Mouse (Mus musculus) common myeloid progenitor, adult 5-6 weeks (primary cell): Measurements from ENCODE around the gene Nacad. TPM values are rescaled to one million over a fixed set of nuclear protein-coding genes. Genes with fewer than 3 reads are reported as not detected.

Source experiments
- ATAC-seq: replicated peaks from 2 replicates; pipeline ENCODE4 v1.8.0; 2016; ENCODE audit warnings: low read depth, mild to moderate bottlenecking, moderate TSS enrichment, inconsistent platforms; ENCODE audit not compliant: poor library complexity, severe bottlenecking
- total RNA-seq: library from RNA; stranded (forward); fragments of 200-1000, 187-1606 nt; gene quantifications from 2 replicates; pipeline ENCODE4 v1.2.3, GENCODE M21; 2017

Nacad gene
- total RNA-seq, 1 experiment from 2014 or later, result not detected

DNA sequence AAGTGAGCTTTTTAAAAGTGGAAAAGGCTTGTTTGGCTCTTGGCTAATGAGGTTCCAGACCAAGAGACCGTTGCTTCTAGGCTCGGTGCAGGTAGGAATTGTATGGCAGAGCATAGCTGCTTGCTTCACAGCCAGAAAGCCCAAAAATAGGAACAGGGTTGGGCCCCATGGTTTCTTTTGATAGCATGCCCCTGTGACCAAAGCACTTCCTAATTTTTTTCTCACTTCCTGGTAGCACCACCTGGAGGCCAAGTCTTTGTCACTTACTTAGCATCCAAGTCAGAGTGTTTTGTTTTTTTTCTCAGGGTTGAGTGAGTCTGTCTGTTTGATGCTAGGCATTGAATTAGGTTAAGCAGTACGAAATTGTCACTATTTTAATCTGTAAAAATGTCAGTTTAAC lies 19.2 kb downstream of the Nacad start:
- ATAC-seq, result peak; percentile 84

DNA sequence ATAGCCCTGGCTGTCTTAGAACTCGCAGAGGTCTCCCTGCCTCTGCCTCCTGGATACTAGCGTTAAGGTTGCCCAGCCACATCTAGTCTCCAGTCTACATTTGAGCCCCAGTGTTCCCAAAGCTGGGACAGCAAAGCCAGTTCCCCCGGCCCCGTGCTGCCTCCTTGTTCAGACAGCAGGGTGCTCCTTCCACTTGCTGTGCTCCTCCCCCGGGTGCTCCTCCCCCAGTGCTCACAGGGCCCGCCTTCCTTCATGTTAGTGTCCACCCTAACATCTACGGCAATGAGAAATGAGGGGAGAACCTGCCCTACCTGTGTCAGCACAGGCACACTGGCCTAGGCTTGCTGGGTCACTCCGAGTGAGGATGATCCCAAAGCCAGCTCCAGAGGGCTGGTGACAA lies 20.1 kb downstream of the Nacad start:
- no peak for ATAC-seq

DNA sequence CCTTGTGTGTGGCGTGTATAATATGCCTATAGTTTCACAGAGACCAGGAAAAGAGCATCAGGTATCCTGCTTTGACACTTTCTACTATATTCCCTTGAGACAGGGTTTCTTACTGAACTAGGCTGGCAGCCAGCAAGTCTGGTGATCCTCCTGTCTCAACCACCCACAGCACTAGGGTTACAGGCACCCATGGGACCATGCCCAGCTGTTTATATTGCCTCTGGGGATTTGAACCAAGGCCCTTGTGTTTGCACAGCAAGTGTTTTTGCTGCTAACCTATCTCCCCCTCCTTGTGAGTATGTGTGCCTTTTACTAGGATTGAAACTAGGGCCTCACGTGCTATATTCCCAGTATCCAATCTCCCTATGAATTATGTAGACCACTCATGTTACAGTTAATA lies 24.3 kb downstream of the Nacad start:
- no peak for ATAC-seq

DNA sequence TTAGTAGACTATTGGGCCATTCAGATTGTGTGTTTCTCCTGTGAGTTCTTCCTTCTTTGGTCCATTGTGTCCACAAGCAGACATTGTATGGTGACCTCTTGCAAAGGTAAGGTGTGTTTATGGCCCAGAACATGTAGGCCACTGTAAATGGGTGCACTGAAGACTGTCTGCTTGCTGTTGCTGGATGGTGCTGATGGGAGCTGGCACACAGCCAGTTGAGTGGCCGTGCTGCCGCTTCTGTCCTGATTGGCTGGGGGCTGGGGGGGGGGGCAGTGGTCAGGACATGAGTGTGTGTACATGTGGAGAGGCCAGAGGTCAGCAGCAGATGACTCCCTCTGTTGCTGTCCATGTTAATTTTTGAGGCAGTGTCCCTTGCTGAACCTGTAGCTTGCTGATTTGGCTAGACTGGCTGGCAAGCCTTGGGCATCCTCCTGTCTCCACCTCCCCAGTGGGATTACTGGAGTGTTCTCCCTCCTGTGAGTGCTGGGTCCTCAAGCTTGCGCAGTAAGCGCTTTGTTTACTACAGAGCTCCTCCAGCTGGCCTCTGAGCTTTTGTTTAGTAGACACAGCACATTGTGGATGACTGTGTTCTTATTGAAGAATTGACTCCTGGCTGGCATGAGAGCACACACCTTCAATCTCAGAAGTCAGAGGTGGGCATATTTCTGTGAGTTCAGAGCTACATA lies 25.6 kb downstream of the Nacad start:
- ATAC-seq, result no peak

DNA sequence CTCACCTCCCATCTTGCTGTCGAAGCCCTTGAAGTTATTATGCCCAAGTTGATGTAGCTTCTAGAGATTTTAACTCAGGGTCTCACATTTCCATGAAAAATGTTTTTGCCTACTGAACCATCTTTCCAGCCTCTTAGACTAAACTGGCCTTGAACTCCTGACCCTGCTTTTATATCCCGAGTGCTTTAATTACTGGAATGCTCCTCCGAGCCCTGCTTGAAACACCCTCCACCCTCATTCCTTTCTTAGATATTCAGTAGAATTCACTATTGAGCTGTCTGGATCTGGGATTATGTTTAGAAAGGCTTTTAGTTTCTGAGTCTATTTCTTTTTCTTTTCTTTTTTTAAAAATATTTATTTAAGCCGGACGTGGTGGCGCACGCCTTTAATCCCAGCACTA lies 26.5 kb downstream of the Nacad start:
- ATAC-seq, result no peak

DNA sequence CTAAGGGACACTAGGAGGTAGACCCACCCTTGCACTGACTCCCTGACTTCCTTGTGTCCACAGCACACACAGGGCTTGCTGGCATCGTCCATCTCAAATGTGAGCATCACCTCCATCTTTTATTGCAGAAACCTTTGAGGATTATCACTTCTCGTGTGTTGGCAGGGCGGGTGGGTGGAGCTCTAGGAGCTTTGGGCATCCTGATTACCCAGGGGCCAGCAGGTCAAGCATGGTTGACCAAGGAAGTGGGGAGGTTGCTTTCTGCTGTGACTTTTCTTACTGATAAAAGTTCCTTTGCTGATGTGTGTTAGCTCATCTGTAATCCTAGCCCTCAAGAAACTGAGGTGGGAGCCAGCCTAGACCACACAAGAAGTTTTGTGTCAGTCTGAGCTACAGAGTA lies 29.7 kb downstream of the Nacad start:
- ATAC-seq, result no peak

DNA sequence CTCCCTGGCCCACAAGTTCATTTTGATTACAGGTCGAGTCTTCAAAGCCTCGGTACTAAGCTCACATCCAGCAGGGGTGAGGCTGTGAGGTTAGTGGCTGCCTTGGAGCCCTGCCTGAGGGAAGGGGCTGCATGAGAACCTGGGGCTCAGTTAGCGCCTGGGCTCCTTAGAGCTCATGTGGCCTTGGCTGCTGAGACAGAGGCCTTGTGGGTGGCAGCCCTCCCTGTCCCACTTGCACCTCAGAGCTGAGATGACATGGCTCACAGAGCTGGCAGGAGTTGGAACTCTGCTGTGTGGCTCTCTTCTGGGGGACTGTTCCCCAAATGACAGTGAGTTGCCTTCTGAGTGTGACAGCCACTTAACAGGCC lies 36.5 kb downstream of the Nacad start:
- ATAC-seq, result no peak

DNA sequence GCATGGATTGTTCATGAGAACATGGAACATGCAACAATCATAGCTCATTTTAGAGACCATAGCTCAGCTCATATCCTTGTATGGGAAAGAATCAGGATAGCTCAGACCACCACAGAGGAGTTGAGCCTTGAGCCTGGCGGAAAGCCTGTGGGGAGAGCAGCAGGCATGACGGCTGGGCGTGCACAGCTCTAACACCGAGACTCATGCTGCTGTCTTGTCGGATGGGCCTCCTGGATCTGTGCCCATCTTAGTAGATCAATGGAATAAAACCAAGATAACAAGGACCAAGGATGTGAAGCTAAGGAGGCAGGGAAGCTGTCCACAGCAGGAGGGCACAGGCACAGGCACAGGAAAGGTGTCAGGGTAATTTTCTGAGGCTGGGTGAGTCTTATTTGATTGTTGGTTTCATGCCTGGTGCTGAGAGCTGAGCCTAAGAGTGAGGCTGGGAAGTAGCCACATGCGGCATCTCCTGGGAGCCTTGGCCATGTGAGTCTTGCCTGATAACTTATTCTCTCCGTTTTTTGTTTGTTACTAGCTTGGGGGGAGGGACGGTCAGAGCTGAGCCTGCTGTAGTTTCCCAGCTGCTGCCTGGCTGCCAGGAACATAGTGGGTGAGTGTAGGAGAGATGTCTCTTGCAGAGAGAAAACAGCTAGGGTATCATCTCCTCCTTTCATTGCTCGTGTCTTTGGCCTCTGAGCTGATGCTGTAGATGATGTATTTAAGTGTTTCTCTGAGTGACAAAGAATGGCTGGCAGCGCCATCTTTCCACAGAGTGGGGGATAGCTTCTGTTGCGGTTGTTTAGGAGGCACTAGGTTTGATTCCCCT lies 37.1 kb downstream of the Nacad start:
- no peak for ATAC-seq

DNA sequence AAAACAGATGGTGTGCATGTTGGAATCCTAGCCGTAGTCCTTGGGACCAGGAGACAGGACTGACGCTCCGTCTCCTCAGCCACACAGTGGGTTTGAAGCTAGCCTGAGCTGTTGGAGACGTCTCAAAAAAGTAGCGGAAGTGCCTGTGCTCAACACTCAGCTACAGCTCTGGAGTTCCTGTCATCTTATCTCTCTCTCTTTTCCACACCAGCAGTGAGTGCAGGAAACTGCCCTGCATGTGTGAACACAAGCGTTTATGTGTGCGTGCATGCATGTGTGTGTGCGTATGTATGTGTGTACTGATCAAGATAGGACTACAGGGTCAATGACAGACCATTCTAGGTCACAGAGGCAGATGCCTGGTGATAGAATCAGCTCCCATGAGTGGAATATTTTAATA lies 37.9 kb downstream of the Nacad start:
- peak; percentile 72 for ATAC-seq

DNA sequence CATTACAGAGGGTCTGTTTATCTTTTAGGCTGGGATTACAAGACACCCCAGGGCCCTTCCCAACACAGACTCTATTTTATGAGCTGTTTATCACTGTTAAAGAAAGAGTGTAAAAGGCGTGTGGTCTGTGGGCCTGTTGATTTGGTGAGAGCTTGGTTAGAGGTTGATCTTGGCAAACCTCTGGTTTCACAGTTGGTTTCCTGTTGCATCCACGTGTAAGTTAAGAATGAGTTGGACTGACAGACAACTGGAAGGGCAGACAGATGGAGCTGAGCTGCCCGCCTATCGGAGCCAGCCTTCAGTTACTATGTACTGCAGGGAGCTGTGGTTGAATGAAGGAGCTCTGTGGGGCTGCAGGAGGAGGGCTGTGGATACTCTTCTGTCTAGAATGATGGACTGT lies 39.4 kb downstream of the Nacad start:
- ATAC-seq, result peak; percentile 50

DNA sequence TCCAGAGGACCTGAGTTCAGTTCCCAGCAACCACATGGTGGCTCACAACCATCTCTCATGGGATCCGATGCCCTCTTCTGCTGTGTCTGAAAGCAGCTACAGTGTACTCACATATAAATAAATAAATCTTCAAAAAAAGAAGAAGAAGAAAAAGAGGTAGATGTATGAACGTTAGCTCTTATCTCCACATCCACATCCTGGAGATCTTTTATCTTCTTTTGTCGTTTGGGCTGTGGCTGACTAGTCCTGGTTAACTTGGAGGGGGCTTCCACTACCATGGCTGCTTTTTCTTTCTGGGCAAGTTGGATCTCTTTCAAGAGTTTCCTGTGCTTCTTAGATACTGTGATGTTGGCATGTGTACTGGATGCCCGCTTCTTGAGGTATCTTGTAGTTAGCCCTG lies 42.7 kb downstream of the Nacad start:
- ATAC-seq, result no peak

DNA sequence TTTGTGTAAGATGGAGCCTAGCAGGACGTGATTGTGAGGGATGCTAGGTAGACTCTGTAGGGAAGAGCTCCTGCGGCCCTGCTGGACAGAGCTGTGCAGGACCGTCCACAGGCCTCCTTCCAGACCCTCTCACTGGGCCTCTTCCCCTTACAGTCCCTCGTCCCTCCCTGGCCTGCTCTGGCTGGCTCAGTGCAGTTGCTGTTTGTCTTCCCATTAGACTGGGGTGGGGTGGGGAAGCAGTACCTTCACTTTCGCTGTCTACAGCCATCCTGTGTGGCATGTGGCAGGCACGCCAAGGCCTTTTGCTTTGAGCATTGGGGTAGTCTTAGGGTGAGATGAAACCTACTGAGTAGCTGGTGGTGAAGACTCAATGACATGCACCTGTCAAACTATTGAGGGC lies 43.5 kb downstream of the Nacad start:
- ATAC-seq, result peak; percentile 42

DNA sequence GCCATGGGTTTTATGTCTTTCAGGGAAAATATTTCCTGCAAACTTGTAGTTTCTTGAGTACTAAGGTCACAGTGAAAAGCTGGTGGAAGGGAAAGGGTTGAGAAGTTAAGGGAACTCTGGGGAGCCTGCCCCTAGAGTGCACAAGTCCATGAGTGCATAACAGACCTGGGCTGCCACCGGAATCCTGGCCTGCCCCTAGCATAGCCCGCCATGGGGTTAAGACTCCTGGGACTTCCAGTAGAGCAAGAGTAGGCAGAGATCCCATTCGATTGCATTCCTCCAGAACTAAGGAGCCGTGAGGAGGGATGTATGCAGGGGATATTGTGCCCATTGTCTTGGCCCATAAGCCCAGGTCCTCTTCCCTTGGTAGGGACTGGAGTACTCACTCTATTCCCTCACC lies 44.4 kb downstream of the Nacad start:
- ATAC-seq, result no peak

DNA sequence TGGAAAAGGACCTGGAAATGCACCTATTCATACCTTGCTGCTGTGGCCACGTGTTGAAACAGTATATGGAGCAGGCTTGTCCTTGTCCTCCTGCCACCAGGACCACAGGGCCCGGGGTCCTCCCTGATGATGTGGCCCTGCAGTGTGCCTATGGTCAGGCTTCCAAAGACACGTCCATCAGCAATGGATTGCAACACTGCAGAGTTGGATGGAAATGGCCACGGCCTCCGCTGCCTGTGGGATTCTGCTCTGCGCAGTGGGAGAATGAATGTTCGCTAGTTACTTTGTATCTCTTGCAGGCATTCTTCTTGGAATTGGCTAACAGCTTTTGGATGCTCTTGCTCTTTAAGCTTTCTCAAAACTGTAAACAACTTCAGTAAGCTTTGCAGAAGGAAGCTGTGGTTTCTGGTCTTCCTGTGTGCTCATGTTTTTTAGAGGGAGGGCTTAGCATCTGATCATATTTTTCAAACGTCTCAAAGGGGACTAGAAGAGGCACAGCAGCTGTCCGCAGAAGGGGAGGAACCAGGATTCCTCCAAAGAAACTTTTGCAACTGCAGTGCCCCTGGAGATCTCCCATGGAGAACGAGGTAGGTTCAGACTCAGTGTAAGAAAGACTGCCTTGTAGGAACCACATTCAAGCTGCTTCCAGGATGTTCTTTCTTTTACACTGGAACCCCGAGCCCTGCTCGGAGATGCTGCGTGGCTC lies 45.0 kb downstream of the Nacad start:
- ATAC-seq, result peak; percentile 79

DNA sequence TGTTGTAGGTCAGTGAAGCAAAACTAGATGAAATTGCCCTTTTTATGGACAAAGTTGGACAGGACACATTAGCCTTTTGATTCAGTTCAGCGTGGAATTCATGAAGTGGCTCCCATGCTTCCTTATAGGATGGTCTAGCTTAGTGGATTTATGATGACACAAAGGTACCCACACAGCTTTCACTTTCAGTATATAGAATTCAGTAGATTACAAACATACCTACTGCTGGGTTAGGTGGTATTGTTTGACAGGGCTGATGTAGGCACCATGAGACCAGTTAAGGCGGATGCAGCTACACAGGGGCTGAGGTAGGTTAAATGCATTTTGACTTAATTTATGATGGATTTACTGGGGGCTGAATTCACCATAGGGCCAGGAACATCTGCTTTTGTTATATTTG lies 45.9 kb downstream of the Nacad start:
- no peak for ATAC-seq

DNA sequence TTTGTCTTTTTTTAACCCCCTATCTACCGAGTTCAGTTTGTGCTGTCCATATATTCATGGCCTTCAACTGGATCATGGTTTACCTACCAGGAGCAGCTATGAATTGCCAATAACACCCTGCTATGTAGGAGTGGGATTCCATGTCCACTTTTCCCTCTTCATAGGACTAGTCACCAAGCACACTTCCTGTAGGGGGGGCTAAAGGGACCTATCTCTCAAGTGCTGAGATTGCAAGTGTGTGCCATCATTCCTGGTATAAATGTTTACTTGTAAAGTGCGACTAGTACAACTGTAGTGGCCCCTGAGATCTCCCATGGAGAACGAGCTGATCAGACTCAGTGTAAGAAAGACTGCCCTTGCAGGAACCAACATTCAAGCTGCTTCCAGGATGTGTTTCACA lies 47.6 kb downstream of the Nacad start:
- no peak for ATAC-seq

DNA sequence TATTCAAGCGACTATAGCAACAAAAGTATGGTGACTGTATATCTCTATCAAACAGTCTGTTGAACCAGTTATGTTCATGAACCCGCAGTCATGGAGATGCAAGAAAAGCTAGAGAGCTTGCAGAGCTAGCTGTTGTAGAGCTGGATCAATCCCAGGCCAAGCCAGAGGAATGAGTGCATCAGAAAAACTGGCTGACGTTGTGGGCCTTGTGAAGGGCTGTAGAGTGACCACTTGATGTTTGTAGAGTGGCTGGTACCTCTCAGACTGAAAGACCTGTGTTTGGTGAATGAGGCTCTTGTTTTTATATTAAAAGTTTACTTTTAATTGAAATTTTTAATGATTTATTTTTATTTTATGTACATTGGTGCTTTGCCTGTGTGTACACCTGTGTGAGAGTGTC lies 55.7 kb downstream of the Nacad start:
- no peak for ATAC-seq

DNA sequence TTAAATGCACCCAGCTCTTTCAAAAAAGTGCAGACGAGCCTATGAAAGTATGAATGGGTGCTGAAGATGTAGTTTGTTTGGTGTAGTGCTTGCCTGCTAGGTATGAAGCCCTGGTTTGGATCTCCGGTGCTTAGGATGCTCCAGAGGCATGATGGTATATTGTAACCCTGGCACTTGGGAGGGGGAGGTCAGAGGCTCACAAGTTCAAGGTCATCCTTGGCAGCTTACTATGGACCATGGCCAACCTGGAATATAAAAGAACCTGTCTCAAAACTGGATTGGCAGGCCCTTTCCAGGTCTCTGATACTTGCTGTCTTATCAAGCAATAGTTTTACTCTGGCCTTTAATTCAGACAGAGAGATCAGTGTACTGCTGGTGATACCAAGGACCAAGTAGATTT lies 56.1 kb downstream of the Nacad start:
- ATAC-seq, result no peak
